Mouse (Mus musculus) brain, embryonic 14.5 days (tissue): Measurements from ENCODE around the gene Epn3. TPM values are rescaled to one million over a fixed set of nuclear protein-coding genes. Genes with fewer than 3 reads are reported as not detected.

Source experiments
- DNase-seq: peaks from one replicate; pipeline ENCODE4 v3.0.0-alpha.2; 2011; ENCODE audit warnings: low read depth
- CTCF ChIP-seq: fragments of 200-500 bp; IDR thresholded peaks from 2 replicates; pipeline ENCODE4 v1.5.1; 2012; ENCODE audit warnings: inconsistent platforms, mild to moderate bottlenecking, moderate library complexity, borderline replicate concordance; ENCODE audit not compliant: insufficient read depth, insufficient read length; ENCODE audit errors: extremely low read depth
- POLR2A ChIP-seq: fragments of 200-500 bp; IDR thresholded peaks from 2 replicates; pipeline ENCODE4 v1.6.1; 2012; ENCODE audit warnings: mild to moderate bottlenecking, inconsistent platforms, borderline replicate concordance; ENCODE audit not compliant: poor library complexity, insufficient read depth, insufficient read length, severe bottlenecking; ENCODE audit errors: extremely low read depth
- polyA plus RNA-seq: library from polyadenylated mRNA; depleted of rRNA; stranded (reverse); fragments of >200 nt; gene quantifications from 2 replicates; pipeline ENCODE4 v1.2.3, GENCODE M21; 2012

The Epn3 gene
- polyA plus RNA-seq, 1 experiment = 1.5 TPM

GRCm38 (mm10) chr11:94466333-94466855 is 33.4 kb downstream of the Epn3 start:
- TF ChIP-seq POLR2A = no peak
- TF ChIP-seq CTCF = no peak
- no peak for DNase-seq

DNA sequence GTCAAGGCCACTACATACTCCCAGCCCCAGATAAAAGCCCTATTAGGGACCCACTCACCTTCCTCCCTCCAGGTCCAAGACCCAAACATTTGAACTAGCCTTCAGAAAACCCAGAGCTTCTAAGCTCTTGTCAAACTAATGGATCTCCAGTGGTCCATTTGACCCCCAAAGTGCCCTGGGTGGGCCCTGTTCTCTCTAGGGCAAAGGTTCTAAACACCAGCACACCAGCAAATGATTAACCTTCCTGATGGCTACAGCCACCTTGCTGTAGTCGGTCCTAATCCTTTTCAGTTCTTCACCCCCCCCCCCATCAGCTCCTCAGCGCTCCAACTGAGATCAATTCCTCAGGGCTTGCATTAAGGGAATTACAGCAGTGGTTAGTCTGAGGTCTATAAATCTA is 35.6 kb downstream of the Epn3 start:
- no peak for TF ChIP-seq CTCF
- TF ChIP-seq POLR2A = no peak
- no peak for DNase-seq

DNA sequence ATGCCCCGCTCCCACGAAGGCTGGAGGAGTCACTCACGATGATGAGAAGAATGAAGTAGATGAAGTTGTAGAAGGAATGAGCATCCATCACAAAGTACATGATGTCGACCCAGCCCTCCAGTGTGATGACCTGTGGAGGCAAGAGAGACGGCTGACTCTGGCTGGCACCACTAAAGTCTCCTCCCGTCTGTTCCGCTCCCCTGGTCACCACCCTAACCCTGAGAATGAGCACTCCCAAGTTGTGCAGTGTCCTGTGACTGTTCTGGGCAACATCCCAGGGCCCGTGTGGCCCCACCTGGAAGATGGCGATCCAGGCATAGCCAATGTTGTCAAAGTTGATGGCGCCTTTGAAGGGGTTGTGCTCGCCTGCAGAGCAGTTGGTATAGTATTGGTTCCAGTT is 37.9 kb downstream of the Epn3 start:
- no peak for DNase-seq
- TF ChIP-seq CTCF (no peak), POLR2A (no peak)

GRCm38 (mm10) chr11:94457001-94457400 is 42.8 kb downstream of the Epn3 start:
- no peak for DNase-seq
- no peak for TF ChIP-seq CTCF
- TF ChIP-seq POLR2A = no peak

DNA sequence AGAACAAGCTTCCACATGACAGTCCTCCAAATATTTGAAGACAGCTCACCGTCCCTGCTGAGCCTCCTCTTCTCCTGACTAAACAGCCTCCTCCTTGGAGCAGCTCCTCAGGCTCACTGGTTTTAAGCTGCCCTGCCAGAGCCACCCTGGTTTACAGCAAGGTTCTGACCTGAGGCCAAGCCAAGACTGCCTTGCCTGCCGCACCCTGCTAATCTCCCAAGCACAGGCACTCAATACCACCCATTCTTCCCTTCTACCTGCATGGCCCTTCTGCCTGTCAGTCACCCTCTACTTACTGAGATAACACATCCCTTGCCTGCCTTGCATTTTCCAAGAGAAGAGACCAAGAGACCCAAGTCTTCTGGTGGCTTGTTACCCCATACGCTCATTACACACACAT is 43.4 kb downstream of the Epn3 start:
- DNase-seq = no peak
- no peak for TF ChIP-seq CTCF
- TF ChIP-seq POLR2A = no peak

DNA sequence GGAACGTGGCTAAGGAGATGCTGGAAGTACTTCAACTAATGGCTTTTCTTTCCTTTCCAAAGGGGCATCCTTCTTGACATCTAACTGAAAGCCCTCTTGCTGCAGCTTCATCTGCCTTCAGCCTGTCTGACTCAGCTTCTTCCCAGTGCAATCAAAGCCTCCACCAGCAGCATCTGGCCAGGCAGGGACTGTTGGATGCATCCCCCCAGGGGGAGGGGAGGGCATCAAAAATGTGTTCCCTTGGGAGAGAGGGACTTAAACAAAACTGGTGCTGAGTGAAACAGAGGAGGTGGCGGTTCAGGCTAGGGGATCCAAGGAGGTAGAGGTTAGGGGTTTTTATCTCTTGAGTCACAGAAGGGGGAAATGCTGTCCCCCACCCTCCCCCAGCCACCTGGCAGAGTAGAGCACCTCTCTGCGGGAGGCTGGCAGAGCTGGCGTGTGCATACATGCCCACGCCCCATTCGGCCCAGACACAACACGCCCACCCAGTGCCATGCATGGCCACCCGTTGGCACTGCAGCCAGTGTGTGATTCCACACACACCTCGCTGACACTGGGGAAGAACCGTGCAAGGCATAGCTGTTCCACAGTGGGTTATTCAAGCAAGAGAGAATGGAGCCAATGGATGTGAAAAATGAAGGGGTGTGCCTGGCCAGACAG is 44.5 kb downstream of the Epn3 start:
- DNase-seq = no peak
- TF ChIP-seq POLR2A (no peak), CTCF (no peak)

GRCm38 (mm10) chr11:94454756-94455155 is 45.0 kb downstream of the Epn3 start:
- TF ChIP-seq POLR2A (no peak), CTCF (no peak)
- no peak for DNase-seq

DNA sequence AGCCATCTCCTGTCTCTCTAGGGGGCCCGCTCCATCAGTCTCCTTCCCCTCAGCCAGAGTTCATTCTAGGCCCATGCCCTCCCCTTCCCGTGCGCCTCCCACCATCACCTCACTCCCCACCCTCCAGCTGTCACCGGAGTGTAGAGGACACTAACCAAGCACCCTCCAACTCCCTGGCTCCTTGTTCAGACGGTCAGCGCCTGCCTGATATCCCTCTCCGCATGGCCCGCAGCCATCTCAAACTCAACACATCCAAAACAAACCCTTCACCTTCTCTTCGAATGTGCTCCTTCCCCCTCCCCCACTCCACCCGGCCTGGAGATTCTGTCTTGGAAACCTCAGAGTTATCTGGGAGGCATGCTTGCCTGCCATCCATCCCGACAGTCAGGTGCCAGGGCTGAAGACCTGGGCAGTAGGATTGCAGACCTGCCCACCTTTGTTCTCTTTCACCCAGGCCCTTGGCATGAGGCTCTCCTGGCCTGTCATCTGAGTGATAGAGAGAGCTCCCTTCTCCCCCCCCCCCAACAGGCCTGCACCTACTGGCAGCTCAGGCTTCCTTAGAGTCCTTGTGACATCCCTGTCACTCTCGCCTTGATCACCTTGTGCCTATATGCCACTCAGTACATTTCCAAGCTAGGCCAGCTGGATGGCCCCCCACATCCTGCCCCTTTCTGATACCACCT is 48.5 kb downstream of the Epn3 start:
- no peak for DNase-seq
- no peak for TF ChIP-seq POLR2A
- TF ChIP-seq CTCF = no peak

- TF ChIP-seq CTCF (no peak), POLR2A (no peak)
- DNase-seq = peak; percentile 69
Observed at GRCm38 (mm10) chr11:94449886-94450285, 49.9 kb downstream of the Epn3 start.

DNA sequence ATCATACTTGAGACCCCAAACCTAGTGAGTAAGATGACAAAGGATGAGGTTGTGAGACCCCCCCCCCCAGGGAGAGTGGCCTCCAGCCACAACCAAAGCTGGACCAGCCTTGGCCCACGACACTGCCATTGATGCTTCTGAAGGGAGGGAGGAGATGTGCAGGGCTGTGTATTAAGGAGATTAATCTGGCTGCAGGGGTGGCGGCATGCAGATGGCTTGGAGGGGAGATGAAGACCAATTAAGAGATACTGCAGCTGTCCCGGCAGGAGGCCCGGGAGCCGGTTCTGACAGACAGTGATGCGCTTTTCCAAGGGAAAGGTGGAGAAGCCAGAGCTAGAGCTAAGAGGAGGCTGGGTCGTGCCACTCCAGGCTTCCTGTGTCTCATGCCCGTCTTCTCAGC is 50.5 kb downstream of the Epn3 start:
- peak; percentile 73 for DNase-seq
- TF ChIP-seq CTCF (no peak), POLR2A (no peak)

- DNase-seq = peak; percentile 74
- TF ChIP-seq CTCF = no peak
- no peak for TF ChIP-seq POLR2A
Observed at GRCm38 (mm10) chr11:94447017-94447416, 52.8 kb downstream of the Epn3 start.

DNA sequence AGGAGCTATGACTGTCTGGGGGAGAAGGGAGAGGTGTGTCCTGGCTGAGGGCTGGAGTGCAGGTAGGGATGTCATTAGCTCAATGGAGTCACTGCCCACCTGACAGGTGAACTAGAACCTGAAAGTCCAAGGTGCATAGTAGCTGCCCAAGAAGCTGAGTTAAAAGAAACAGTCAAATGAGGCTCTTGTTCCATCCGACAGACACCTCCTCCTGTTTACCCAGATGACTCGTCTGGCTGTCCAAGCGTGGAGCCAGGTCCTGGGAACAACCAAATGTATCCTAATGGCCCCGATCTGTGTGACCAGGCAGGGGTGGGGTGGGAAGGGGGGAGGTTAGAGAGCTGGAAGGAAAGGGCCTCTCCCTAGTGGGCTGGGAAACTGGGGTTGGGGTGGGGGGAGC is 54.5 kb downstream of the Epn3 start:
- TF ChIP-seq CTCF (no peak), POLR2A (no peak)
- no peak for DNase-seq
